Mouse (Mus musculus) hindbrain, embryonic 16.5 days (tissue): ENCODE data around the gene Chmp5. TPM values are rescaled to one million over a fixed set of nuclear protein-coding genes. Genes with fewer than 3 reads are reported as not detected.
"Not testable (repeated sequence)": the region's sequence is repeated elsewhere in the genome, so short reads cannot be mapped to it uniquely, and the experiment has no call there.

Source experiments
- ATAC-seq: fragments of 200-750 bp; cut with Nextera tagmentation; 2 replicates; pipeline ENCODE4 v1.8.0; 2017; ENCODE audit warnings: moderate TSS enrichment, moderate library complexity
- H3K27ac ChIP-seq: fragments of 300-500 bp; sonication (generic); 2 replicates; pipeline ENCODE4 v1.5.1; 2014; ENCODE audit warnings: low read depth, mild to moderate bottlenecking, control low read depth, low read length, moderate library complexity
- H3K27me3 ChIP-seq: fragments of 300-500 bp; sonication (generic); replicated peaks from 2 replicates; pipeline ENCODE4 v1.6.1; 2014; ENCODE audit warnings: low read length; ENCODE audit not compliant: control insufficient read depth, insufficient read depth
- H3K36me3 ChIP-seq: fragments of 300-500 bp; sonication (generic); 2 replicates; pipeline ENCODE4 v1.6.1; 2014; ENCODE audit warnings: mild to moderate bottlenecking, low read length, moderate library complexity, mixed read lengths; ENCODE audit not compliant: control insufficient read depth, insufficient read depth
- H3K4me1 ChIP-seq: fragments of 300-500 bp; sonication (generic); 2 replicates; pipeline ENCODE4 v1.6.1; 2014; ENCODE audit warnings: low read depth, low read length; ENCODE audit not compliant: control insufficient read depth, insufficient read depth
- H3K4me2 ChIP-seq: fragments of 300-500 bp; sonication (generic); 2 replicates; pipeline ENCODE4 v1.6.1; 2014; ENCODE audit warnings: mild to moderate bottlenecking, low read length, control low read depth, moderate library complexity
- H3K4me3 ChIP-seq: fragments of 300-500 bp; sonication (generic); 2 replicates; pipeline ENCODE4 v1.5.1; 2014; ENCODE audit warnings: mild to moderate bottlenecking, low read length, control low read depth, moderate library complexity
- H3K9ac ChIP-seq: fragments of 300-500 bp; sonication (generic); 2 replicates; pipeline ENCODE4 v1.6.1; 2014; ENCODE audit warnings: low read depth, mild to moderate bottlenecking, control low read depth, low read length, moderate library complexity
- H3K9me3 ChIP-seq: fragments of 300-500 bp; sonication (generic); 2 replicates; pipeline ENCODE4 v1.6.1; 2014; ENCODE audit warnings: mild to moderate bottlenecking, low read length, moderate library complexity; ENCODE audit not compliant: control insufficient read depth
- WGBS: fragments of 180-500 bp; shearing (Covaris S2); extraction: QIAGEN DNeasy Blood & Tissue Kit; methylation state at CpG from one replicate; pipeline ENCODE4 v1.1.7; 2014; 5-methylcytosine and 5-hydroxymethylcytosine counted together
- polyA plus RNA-seq: library from polyadenylated mRNA; unstranded; fragments of >200 nt; fragmentation: Nextera tagmentation; extraction: Ambion mirVana; gene quantifications from 2 replicates; pipeline ENCODE4 v1.2.1, GENCODE M21; 2015

Chmp5 gene
- polyA plus RNA-seq, 1 experiment from 2014 or later = 147 TPM

DNA sequence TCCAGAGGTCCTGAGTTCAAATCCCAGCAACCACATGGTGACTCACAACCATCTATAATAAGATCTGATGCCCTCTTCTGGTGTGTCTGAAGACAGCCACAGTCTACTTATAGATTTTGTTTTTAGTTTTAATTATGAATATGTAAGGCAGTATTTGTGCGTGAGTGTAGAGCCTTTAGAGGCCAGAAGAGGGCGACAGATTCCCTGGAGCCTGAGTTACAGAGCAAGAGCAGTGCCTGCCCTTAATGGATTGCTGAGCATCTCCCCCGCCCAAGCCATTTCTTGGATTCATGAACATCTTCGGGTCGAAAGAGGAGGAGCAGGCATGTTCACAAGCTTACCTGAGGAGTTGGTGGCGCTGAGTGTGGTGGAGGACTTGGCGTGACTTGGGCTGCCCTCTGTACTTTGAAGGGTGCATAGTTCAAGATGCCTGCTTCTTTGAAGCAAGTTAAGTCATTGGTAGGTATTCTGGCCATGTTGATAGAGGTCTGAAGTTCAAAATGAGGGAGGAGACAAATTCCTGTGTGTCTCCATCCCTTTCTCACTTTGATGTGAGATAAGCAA is 31.5 kb upstream of the Chmp5 start:
- H3K27ac ChIP-seq = no peak overlapping the region
- ATAC-seq = no peak
- H3K27me3 ChIP-seq = no peaks in the 10 kb centered on the region
- no peak overlapping the region; the same call in 1 of the 2 replicates for H3K9ac ChIP-seq
- WGBS = 90% methylated on average over 7 of the region's 7 CpGs
- no peaks in the 10 kb centered on the region; the same call in 1 of the 2 replicates for H3K9me3 ChIP-seq
- H3K4me1 ChIP-seq = no peaks in the 10 kb centered on the region
- H3K4me2 ChIP-seq = no peak overlapping the region
- no peak overlapping the region for H3K4me3 ChIP-seq
- H3K36me3 ChIP-seq = no peaks in the 10 kb centered on the region

DNA sequence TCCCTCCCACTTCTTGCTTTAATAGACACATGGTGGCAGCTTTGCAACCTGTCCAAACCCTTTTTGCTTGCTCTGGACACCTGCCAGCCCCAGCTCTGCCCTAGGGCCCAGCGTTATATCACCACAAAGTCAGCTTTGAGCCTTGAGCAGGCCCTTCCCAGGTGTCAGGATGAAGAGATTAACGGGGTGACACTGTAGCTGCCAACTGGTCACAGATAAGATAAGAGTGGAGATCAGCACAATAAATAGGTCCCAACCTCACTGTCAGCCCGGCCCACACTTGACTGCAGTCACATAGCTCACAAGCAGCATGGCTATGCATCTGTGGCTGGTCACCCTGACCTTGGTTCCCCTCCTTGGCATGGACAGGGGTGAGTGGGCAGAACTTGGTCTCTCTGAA is 28.4 kb upstream of the Chmp5 start, which contains the start of gene Spink4:
Gene Spink4 (plus strand): TSS at position 268 of the 400 bp plus-strand sequence.
- no peak within 1 kb of the TSS for H3K4me2 ChIP-seq
- no peak for ATAC-seq
- no peak within 1 kb of the TSS for H3K27ac ChIP-seq
- no peaks in the 10 kb centered on the region for H3K27me3 ChIP-seq
- H3K4me1 ChIP-seq = no peaks in the 10 kb centered on the region
- H3K9me3 ChIP-seq = no peaks in the 10 kb centered on the region; the same call in 1 of the 2 replicates
- no peaks in the 10 kb centered on the region for H3K36me3 ChIP-seq
- 72% methylated on average over 3 of the region's 3 CpGs for WGBS
- H3K9ac ChIP-seq = no peak within 1 kb of the TSS
- no peak within 1 kb of the TSS for H3K4me3 ChIP-seq

DNA sequence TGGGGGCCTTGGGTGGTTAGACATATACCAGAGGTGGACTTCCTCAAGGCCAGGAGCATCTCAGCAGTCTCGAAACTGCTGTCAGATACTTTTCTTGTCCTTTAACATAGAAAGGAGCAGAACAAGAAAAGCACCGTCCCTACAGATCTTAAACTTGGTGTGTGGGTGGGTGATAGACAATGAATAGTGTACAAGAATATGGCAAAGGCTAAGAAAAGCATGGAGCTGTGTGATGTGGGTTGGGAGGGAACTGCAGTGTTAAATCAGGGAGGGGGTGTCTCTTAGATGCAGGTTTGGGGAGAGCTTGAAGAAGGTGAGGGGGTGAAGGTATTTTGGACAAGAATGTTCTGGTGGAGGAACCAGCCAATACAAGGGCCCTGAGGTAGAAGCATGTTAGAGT is 27.6 kb upstream of the Chmp5 start:
- Histone ChIP-seq H3K9ac (no peak overlapping the region), H3K27ac (no peak overlapping the region), H3K4me1 (no peaks in the 10 kb centered on the region), H3K4me2 (no peak overlapping the region), H3K36me3 (no peaks in the 10 kb centered on the region), H3K27me3 (no peaks in the 10 kb centered on the region), H3K9me3 (no peaks in the 10 kb centered on the region; the same call in 1 of the 2 replicates), H3K4me3 (no peak overlapping the region)
- ATAC-seq = no peak
- 82% methylated on average over 2 of the region's 2 CpGs for whole genome bisulfite sequencing

DNA sequence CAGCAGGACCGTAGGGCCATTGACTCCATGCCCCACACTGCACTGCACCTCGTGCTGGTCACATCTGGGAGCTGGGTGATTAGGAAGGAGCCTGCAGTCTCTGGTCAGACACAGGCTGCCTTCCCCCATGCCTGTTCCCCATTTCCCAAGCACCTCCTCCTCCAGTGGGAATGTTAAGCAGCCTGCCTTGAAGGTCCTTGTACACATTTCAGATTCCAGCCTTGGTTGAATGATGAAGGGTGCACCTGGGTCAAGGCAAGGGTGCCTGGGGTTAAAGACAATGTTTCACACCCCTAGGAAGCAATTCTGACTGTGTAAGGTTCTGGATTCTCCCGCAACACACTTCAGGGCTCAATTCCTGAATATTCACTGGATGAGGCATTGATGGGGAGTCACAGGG is 26.9 kb upstream of the Chmp5 start:
- ATAC-seq = no peak
- Histone ChIP-seq H3K27ac (no peak overlapping the region), H3K4me3 (no peak overlapping the region), H3K4me2 (no peak overlapping the region), H3K9ac (no peak overlapping the region), H3K36me3 (no peaks in the 10 kb centered on the region), H3K9me3 (no peaks in the 10 kb centered on the region; the same call in 1 of the 2 replicates), H3K4me1 (no peaks in the 10 kb centered on the region), H3K27me3 (no peaks in the 10 kb centered on the region)
- WGBS = 64% methylated on average over 3 of the region's 3 CpGs

DNA sequence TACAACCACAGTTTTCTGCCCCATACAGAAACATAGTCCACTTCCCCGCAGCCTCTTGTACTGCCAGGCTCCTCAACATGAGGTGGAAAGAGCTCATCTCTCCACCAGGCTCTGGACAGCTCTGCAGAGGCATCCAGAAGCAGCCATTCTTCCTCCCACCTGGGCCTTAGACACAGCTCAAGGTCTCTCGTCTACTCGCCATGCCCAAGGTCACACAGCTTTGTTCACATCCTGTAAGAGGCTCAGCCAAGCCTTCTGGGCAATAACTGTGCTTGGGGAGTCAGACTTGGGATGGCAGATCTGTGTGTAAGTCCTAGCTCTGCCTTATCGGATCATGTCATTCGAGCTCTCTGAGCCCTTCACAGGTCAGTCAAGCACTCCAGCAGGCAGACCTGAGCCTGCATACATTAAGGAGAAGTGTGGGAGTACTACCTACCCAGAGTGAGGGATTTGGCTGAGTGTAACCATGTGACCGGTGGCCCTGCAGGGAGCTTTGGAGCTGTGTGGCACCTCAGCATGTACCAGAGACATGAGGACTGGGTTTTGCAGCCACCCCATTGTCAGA is 25.0 kb upstream of the Chmp5 start:
- H3K4me1 ChIP-seq = no peaks in the 10 kb centered on the region
- H3K4me2 ChIP-seq = no peak overlapping the region
- H3K27me3 ChIP-seq = no peaks in the 10 kb centered on the region
- no peak overlapping the region for H3K27ac ChIP-seq
- H3K9me3 ChIP-seq = no peaks in the 10 kb centered on the region
- H3K4me3 ChIP-seq = no peak overlapping the region
- no peak overlapping the region for H3K9ac ChIP-seq
- H3K36me3 ChIP-seq = no peaks in the 10 kb centered on the region
- ATAC-seq = no peak
- WGBS = 88% methylated on average over 6 of the region's 6 CpGs

DNA sequence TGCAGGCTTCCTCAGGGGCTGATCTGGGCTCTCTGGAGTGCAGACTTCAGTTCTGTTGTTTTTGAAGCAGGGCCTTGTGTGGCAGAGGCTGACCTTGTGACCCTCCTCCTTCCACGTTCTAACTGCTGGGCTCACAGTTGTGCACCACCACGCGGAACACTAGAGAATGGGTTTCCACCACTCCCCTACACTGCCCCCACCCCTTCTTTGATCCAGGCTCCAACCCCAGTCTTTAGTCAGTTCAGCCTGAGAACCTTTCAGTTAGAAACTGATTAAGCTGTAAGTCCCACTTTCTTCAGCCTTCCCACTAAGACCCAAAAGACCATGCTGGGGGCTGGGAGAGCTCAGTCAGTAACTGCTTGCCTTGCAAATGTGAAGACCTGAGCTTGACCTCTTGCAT is 22.6 kb upstream of the Chmp5 start:
- Histone ChIP-seq H3K27ac (no peak overlapping the region), H3K4me1 (no peaks in the 10 kb centered on the region), H3K9ac (no peak overlapping the region), H3K4me2 (no peak overlapping the region), H3K27me3 (no peaks in the 10 kb centered on the region), H3K9me3 (no peaks in the 10 kb centered on the region), H3K36me3 (no peaks in the 10 kb centered on the region), H3K4me3 (no peak overlapping the region)
- 36% methylated on average over 3 of the region's 3 CpGs for WGBS
- ATAC-seq = no peak

DNA sequence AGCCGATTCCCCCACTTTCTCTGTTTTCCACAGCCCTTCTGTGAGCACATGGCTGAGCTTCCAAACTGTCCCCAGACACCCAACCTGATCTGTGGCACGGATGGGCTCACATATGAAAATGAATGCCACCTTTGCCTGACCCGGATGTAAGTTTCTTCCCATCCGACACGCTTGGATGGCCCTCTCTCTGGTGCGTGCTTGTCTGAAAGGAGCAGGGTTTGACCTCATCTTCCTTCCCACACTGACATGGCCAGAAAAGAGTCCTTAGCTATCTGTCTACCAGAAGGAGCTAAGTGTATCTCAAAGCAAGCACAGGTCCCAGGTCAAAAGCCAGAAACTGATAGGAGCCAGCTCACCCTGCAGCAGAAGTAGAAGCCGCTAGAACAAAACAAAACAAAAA is 19.2 kb upstream of the Chmp5 start:
- no peaks in the 10 kb centered on the region for H3K9me3 ChIP-seq
- H3K36me3 ChIP-seq = peaks cover 8% of the 10 kb centered on the region
- H3K4me1 ChIP-seq = no peaks in the 10 kb centered on the region
- H3K9ac ChIP-seq = no peak overlapping the region
- no peak overlapping the region for H3K4me3 ChIP-seq
- H3K4me2 ChIP-seq = no peak overlapping the region
- no peak overlapping the region for H3K27ac ChIP-seq
- ATAC-seq = no peak
- 84% methylated on average over 7 of the region's 7 CpGs for WGBS
- no peaks in the 10 kb centered on the region for H3K27me3 ChIP-seq

DNA sequence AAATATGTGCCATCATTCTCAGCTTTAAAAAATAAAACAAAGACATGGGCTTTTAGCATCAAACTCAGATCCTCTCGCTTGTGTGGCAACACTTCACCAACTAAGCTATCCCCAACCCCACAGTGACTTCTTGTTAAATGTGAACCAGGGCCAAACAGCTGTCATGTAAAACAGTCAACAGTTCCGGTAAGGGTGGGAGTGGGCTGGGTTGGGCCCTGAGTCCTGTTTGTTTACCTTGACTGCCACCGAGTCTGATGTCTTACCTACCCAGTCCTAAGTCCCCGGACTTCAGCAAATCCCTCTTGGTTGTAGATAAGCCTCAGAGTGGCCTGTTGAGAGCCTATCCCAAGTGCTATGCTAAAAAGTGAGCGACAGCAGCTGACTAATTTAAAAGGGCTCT is 14.5 kb upstream of the Chmp5 start:
- Histone ChIP-seq H3K9ac (no peak overlapping the region), H3K9me3 (no peaks in the 10 kb centered on the region), H3K27me3 (no peaks in the 10 kb centered on the region), H3K27ac (no peak overlapping the region), H3K4me1 (no peaks in the 10 kb centered on the region), H3K4me2 (no peak overlapping the region), H3K36me3 (peaks cover 17% of the 10 kb centered on the region), H3K4me3 (no peak overlapping the region)
- ATAC-seq = no peak
- WGBS = 93% methylated on average over 5 of the region's 5 CpGs

DNA sequence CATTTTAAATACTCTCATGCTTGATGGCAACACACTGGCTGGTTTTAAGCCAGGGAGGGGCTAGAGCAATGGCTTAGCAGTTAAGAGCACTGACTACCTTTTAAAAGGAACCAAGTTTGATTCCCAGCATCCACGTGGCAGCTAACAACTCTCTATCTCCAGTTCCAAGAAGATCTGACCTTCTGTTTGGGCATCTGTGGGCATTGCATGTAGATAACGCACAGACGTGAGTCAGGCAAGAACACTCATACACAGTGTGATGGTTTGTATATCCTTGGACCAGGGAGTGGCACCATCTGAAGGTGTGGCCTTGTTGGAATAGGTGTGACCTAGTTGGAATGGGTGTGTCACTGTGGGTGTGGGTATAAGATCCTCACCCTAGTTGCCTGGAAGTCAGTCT is 13.8 kb upstream of the Chmp5 start:
- H3K4me1 ChIP-seq, H3K4me2 ChIP-seq, H3K27me3 ChIP-seq, H3K4me3 ChIP-seq, H3K27ac ChIP-seq, ATAC-seq, H3K9me3 ChIP-seq, H3K9ac ChIP-seq: not testable (repeated sequence)
- 92% methylated on average over 3 of the region's 3 CpGs for WGBS
- peaks cover 23% of the 10 kb centered on the region for H3K36me3 ChIP-seq
